Mouse (Mus musculus): ENCODE results near the gene Sh3gl1.

GRCm38 (mm10) chr17:56024476-56024875 lies 12.0 kb downstream of the Sh3gl1 start:
- TF ChIP-seq EP300 (optimal IDR thresholded peaks at IDR 0.05) (no peak), CTCF (IDR thresholded peaks at IDR 0.05; ENCODE audit: low read depth) (no peak)

Measured in stomach, postnatal 0 days (tissue).